In genomic region chr3:104654219-104654618, GRCm38 (mm10) we compare ENCODE assay signal across 26 mouse cellular contexts. TPM values are rescaled to one million over a fixed set of nuclear protein-coding genes. Genes with fewer than 3 reads are reported as not detected.
DNase-seq lines count a peak whose midpoint lies in the region; ATAC-seq and TF ChIP-seq lines count a peak whose summit lies in the region.
"Had no signal": no experiment of that assay in that cellular context is flagged by ENCODE, and none has a peak within 500 bp of the region (broad histone marks: within the 10 kb centered on the region; RNA-seq: fewer than 3 reads in every experiment).

No protein-coding gene starts in this region.

- 64% methylated on average over 4 of the region's 4 CpGs for WGBS in heart, adult 2 months
- 63% methylated on average over 4 of the region's 4 CpGs for WGBS in liver, embryonic 15.5 days (ENCODE audit: insufficient replicate concordance)
- whole genome bisulfite sequencing in liver, embryonic 12.5 days (ENCODE audit: insufficient replicate concordance), result 70% methylated on average over 4 of the region's 4 CpGs

- no peak for TF ChIP-seq POLR2A in heart, adult 2 months (IDR thresholded peaks at IDR 0.05; ENCODE audit: insufficient read depth, low read depth, low read length)

- no peak overlapping the region for H3K4me2 ChIP-seq in liver, embryonic 15.5 days
- H3K4me2 ChIP-seq in liver, embryonic 12.5 days, result no peak overlapping the region
- H3K4me2 ChIP-seq: embryonic facial prominence, embryonic 12.5 days; embryonic facial prominence, embryonic 15.5 days; heart, embryonic 11.5 days; heart, embryonic 15.5 days; hindbrain, embryonic 13.5 days had no signal

- ATAC-seq in liver, embryonic 15.5 days (ENCODE audit: insufficient read depth), result no peak
- no peak for ATAC-seq in liver, embryonic 12.5 days
- ATAC-seq in megakaryocyte-erythroid progenitor cell, adult 5-6 weeks (replicated peaks; ENCODE audit: low FRiP score, low TSS enrichment, poor library complexity, severe bottlenecking), result peak; percentile 63
- ATAC-seq: forebrain, embryonic 14.5 days; forebrain, postnatal 0 days; hindbrain, embryonic 16.5 days; Patski had no signal

- no peaks in the 10 kb centered on the region for H3K27me3 ChIP-seq in heart, adult 2 months (ENCODE audit: control insufficient read depth, insufficient read depth, low read length)
- H3K27me3 ChIP-seq in liver, embryonic 15.5 days, result no peaks in the 10 kb centered on the region
- H3K27me3 ChIP-seq in liver, embryonic 12.5 days (replicated peaks), result no peaks in the 10 kb centered on the region
- H3K27me3 ChIP-seq: CH12.LX; embryonic facial prominence, embryonic 12.5 days; embryonic facial prominence, embryonic 15.5 days; heart, embryonic 15.5 days; hindbrain, embryonic 13.5 days; Patski had no signal

- no peak for TF ChIP-seq EP300 in heart, adult 2 months (IDR thresholded peaks at IDR 0.05; ENCODE audit: insufficient read depth, low read depth, low read length)

- no peak overlapping the region for H3K9ac ChIP-seq in heart, adult 2 months (ENCODE audit: low read depth, low read length)
- no peak overlapping the region for H3K9ac ChIP-seq in liver, embryonic 15.5 days
- no peak overlapping the region for H3K9ac ChIP-seq in liver, embryonic 12.5 days
- H3K9ac ChIP-seq: embryonic facial prominence, embryonic 12.5 days; embryonic facial prominence, embryonic 15.5 days; forebrain, postnatal 0 days; heart, embryonic 15.5 days; hindbrain, embryonic 13.5 days had no signal

- H3K79me2 ChIP-seq in heart, adult 2 months (replicated peaks; ENCODE audit: control insufficient read depth, insufficient read depth, low read length), result no peaks in the 10 kb centered on the region

- no peaks in the 10 kb centered on the region for H3K9me3 ChIP-seq in liver, embryonic 15.5 days (replicated peaks)
- no peaks in the 10 kb centered on the region for H3K9me3 ChIP-seq in liver, embryonic 12.5 days (replicated peaks)
- H3K9me3 ChIP-seq: embryonic facial prominence, embryonic 12.5 days; embryonic facial prominence, embryonic 15.5 days; G1E; heart, embryonic 15.5 days; hindbrain, embryonic 10.5 days; hindbrain, embryonic 13.5 days had no signal

- DNase-seq in heart, adult 2 months, result no peak
- no peak for DNase-seq in heart, postnatal 36 days
- DNase-seq in gastrocnemius, adult 18-20 months (ENCODE audit: low spot score), result no peak
- DNase-seq: B cell, adult 2 months; cerebellum, adult 11 months; cerebellum, adult 2 months; cerebellum, adult 9-11 months; cerebellum, postnatal 25 days; forebrain, postnatal 0 days; gastrocnemius, postnatal 25 days; heart, postnatal 14 days had no signal

- H3K36me3 ChIP-seq in heart, adult 2 months (ENCODE audit: control insufficient read depth, insufficient read depth, low read length), result peaks cover 43% of the 10 kb centered on the region
- peaks cover 93% of the 10 kb centered on the region for H3K36me3 ChIP-seq in liver, embryonic 15.5 days (replicated peaks)
- peaks cover 93% of the 10 kb centered on the region for H3K36me3 ChIP-seq in liver, embryonic 12.5 days

- H3K4me1 ChIP-seq in heart, adult 2 months (ENCODE audit: control insufficient read depth, insufficient read depth, low read length), result peaks cover 12% of the 10 kb centered on the region
- H3K4me1 ChIP-seq in liver, embryonic 15.5 days (replicated peaks), result peaks cover 36% of the 10 kb centered on the region
- peaks cover 37% of the 10 kb centered on the region for H3K4me1 ChIP-seq in liver, embryonic 12.5 days
- H3K4me1 ChIP-seq in brown adipose tissue, adult 24 weeks (ENCODE audit: control insufficient read depth, insufficient read depth, insufficient read length, low read length), result peaks cover 19% of the 10 kb centered on the region
- H3K4me1 ChIP-seq: embryonic facial prominence, embryonic 12.5 days; embryonic facial prominence, embryonic 15.5 days; hindbrain, embryonic 10.5 days; hindbrain, embryonic 13.5 days had no signal

- H3K4me3 ChIP-seq in heart, adult 2 months, result no peak overlapping the region
- no peak overlapping the region for H3K4me3 ChIP-seq in liver, embryonic 15.5 days (replicated peaks)
- no peak overlapping the region for H3K4me3 ChIP-seq in liver, embryonic 12.5 days
- H3K4me3 ChIP-seq in brown adipose tissue, adult 24 weeks (ENCODE audit: insufficient read depth, low read depth, low read length), result no peak overlapping the region
- H3K4me3 ChIP-seq: embryonic facial prominence, embryonic 12.5 days; embryonic facial prominence, embryonic 15.5 days; heart, embryonic 15.5 days; hindbrain, embryonic 10.5 days; hindbrain, embryonic 13.5 days had no signal

- intact Hi-C loops in heart, adult 2 months (cut with DNase I), result no loop called here
- intact Hi-C loops in heart, postnatal 36 days (cut with DNase I), result no loop called here

- peak overlapping the region; percentile 15 for H3K27ac ChIP-seq in heart, adult 2 months
- H3K27ac ChIP-seq in liver, embryonic 15.5 days (replicated peaks), result 0 out of 2 replicates have a peak overlapping the region, but pooled peaks have one; percentile 5
- no peak overlapping the region for H3K27ac ChIP-seq in liver, embryonic 12.5 days
- H3K27ac ChIP-seq in brown adipose tissue, adult 24 weeks (replicated peaks; ENCODE audit: low read depth, low read length), result 0 out of 2 replicates have a peak overlapping the region, but pooled peaks have one; percentile 5
- H3K27ac ChIP-seq: embryonic facial prominence, embryonic 12.5 days; embryonic facial prominence, embryonic 15.5 days; heart, embryonic 15.5 days; hindbrain, embryonic 10.5 days; hindbrain, embryonic 13.5 days had no signal

- TF ChIP-seq CTCF in heart, adult 2 months (IDR thresholded peaks at IDR 0.05), result no peak

RNA-seq across cellular contexts. Expression of gene Slc16a1, which starts 15.8 kb away (rescaled TPM):
- 100 to 1,000 TPM; 157 to 177 TPM for total RNA-seq in heart, adult 2 months (2021)
- 91.9 and 179 TPM in 2 replicates for polyA plus RNA-seq in heart, adult 2 months (2012; rRNA removed)
- 100 to 1,000 TPM; 163 to 166 TPM for total RNA-seq in heart, postnatal 36 days (2021)
- 86.3 and 95.2 TPM in 2 replicates for polyA plus RNA-seq in liver, embryonic 15.5 days (2015; fragmentation: Nextera tagmentation; extraction: Ambion mirVana)
- polyA plus RNA-seq in liver, embryonic 12.5 days (2016; fragmentation: Nextera tagmentation; extraction: Ambion mirVana), result 95.7 and 96.9 TPM in 2 replicates
- 185 and 208 TPM in 2 replicates for polyA plus RNA-seq in brown adipose tissue, adult 24 weeks (2012; ENCODE audit: insufficient read depth, insufficient read length, missing spikeins)
- total RNA-seq in megakaryocyte-erythroid progenitor cell, adult 5-6 weeks (2014; fragmentation: Nextera tagmentation), result 76.1 and 80.4 TPM in 2 replicates
- 137 and 154 TPM in 2 replicates for total RNA-seq in megakaryocyte-erythroid progenitor cell, adult 5-6 weeks (2017)
- total RNA-seq in gastrocnemius, adult 18-20 months (2021), result 10 to 100 TPM; 21.8 to 33.8 TPM
